Mouse (Mus musculus) myocyte (in vitro differentiated cells): ENCODE measurements at regions not wholly inside any gene's neighbourhood (a gene's known extent, or its start where the extent isn't known, plus 50 kb on each side); places are given as distances from the start of the nearest gene placed in this dataset.

Experiments
- E2F4 ChIP-seq: IDR thresholded peaks from one replicate; pipeline ENCODE4 v1.6.1; 2011; ENCODE audit warnings: mild to moderate bottlenecking, control low read depth, moderate library complexity; ENCODE audit not compliant: insufficient read depth
- MAX ChIP-seq: IDR thresholded peaks from one replicate; pipeline ENCODE4 v1.6.1; 2011; ENCODE audit warnings: low read depth, mild to moderate bottlenecking, control low read depth
- POLR2A ChIP-seq: IDR thresholded peaks from one replicate; pipeline ENCODE4 v1.6.1; 2011; ENCODE audit warnings: low read depth, mild to moderate bottlenecking, control low read depth, moderate library complexity; ENCODE audit not compliant: insufficient read length
- POLR2AphosphoS2 ChIP-seq: IDR thresholded peaks from one replicate; pipeline ENCODE4 v1.6.1; 2011; ENCODE audit warnings: low read depth, control low read depth; ENCODE audit not compliant: insufficient read length
- REST ChIP-seq: IDR thresholded peaks from one replicate; pipeline ENCODE4 v1.6.1; 2011; ENCODE audit warnings: mild to moderate bottlenecking, control low read depth, moderate library complexity; ENCODE audit not compliant: insufficient read depth, insufficient read length
- TCF12 ChIP-seq: IDR thresholded peaks from one replicate; pipeline ENCODE4 v1.6.1; 2011; ENCODE audit warnings: mild to moderate bottlenecking, control low read depth; ENCODE audit not compliant: poor library complexity, insufficient read depth, severe bottlenecking
- USF1 ChIP-seq: IDR thresholded peaks from one replicate; pipeline ENCODE4 v1.6.1; 2011; ENCODE audit warnings: low read depth, mild to moderate bottlenecking, control low read depth, moderate library complexity

DNA sequence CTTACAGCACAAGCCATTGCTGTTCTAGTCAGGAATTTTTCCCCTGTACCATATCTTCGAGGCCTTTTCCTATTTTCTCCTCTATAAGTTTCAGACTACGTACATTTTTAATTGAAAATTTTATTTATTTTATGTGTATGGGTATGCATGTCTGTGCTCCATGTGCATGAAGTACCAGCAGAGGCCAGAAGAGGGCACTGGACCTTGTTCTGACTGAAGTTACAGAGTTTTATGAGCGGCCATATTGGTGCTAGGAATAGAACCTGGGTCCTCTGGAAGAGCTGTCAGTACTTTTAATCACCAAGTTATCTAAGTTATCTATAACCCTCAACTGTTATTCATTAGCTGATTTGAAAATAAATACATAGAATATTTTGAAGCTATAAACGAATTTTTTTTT lies 108.5 kb downstream of the Kcnrg start:
- no peak for TF ChIP-seq TCF12
- TF ChIP-seq USF1 = no peak
- no peak for TF ChIP-seq REST
- TF ChIP-seq POLR2AphosphoS2 = no peak
- TF ChIP-seq MAX = no peak
- TF ChIP-seq POLR2A = no peak
- no peak for TF ChIP-seq E2F4
